Mouse (Mus musculus): Measurements from ENCODE around the gene Ppef2.
"Not testable (repeated sequence)": the region's sequence is repeated elsewhere in the genome, so short reads cannot be mapped to it uniquely, and the experiment has no call there.

Gene Ppef2

GRCm38 (mm10) chr5:92196895-92197811 is 58.9 kb downstream of the Ppef2 start:
- no peak for DNase-seq (ENCODE audit: low read depth, low spot score)

- DNase-seq (ENCODE audit: low read depth, low spot score), result not testable (repeated sequence)
These were observed 60.4 kb downstream of the Ppef2 start for GRCm38 (mm10) chr5:92195716-92196115.

GRCm38 (mm10) chr5:92188881-92189483 is 67.1 kb downstream of the Ppef2 start:
- DNase-seq (ENCODE audit: low read depth, low spot score), result no peak

GRCm38 (mm10) chr5:92183071-92183830 is 72.8 kb downstream of the Ppef2 start:
- DNase-seq (ENCODE audit: low read depth, low spot score), result no peak
